In genomic region chr6:116651437-116652118, GRCm38 (mm10) we compare ENCODE assay signal across 8 mouse cellular contexts. TPM values are rescaled to one million over a fixed set of nuclear protein-coding genes. Genes with fewer than 3 reads are reported as not detected.
DNase-seq lines count a peak whose midpoint lies in the region; ATAC-seq lines count a peak whose summit lies in the region.
"Had no signal": no experiment of that assay in that cellular context is flagged by ENCODE, and none has a peak within 500 bp of the region (broad histone marks: within the 10 kb centered on the region; RNA-seq: fewer than 3 reads in every experiment).

No protein-coding gene starts in this region.

- peak overlapping the region; percentile 29 to 39 for H3K4me3 ChIP-seq in heart, embryonic 14.5 days (ENCODE audit: control insufficient read depth in 1 of 2, insufficient read depth in 1 of 2, low read depth in 1 of 2, low read length in 2 of 2)
- no peak overlapping the region for H3K4me3 ChIP-seq in neural tube, embryonic 15.5 days (replicated peaks)
- H3K4me3 ChIP-seq: limb, embryonic 13.5 days had no signal

- H3K27ac ChIP-seq in heart, embryonic 14.5 days (replicated peaks in 1 of 2; ENCODE audit: control insufficient read depth in 1 of 2, insufficient read depth in 1 of 2, low read depth in 2 of 2, low read length in 2 of 2), result peak overlapping the region; percentile 52 to 58
- H3K27ac ChIP-seq in neural tube, embryonic 15.5 days (replicated peaks), result no peak overlapping the region
- H3K27ac ChIP-seq: limb, embryonic 13.5 days had no signal

- H3K36me3 ChIP-seq in heart, embryonic 14.5 days (ENCODE audit: control insufficient read depth, insufficient read depth, low read length), result peaks cover 11% of the 10 kb centered on the region
- no peaks in the 10 kb centered on the region for H3K36me3 ChIP-seq in neural tube, embryonic 15.5 days
- H3K36me3 ChIP-seq: limb, embryonic 13.5 days had no signal

- peak overlapping the region; percentile 66 for H3K9ac ChIP-seq in heart, embryonic 14.5 days (ENCODE audit: low read length)
- 0 out of 2 replicates have a peak overlapping the region, but pooled peaks have one; percentile 5 for H3K9ac ChIP-seq in neural tube, embryonic 15.5 days (replicated peaks)

- 46% methylated on average over 20 of the region's 20 CpGs for WGBS in heart, embryonic 14.5 days
- WGBS in neural tube, embryonic 15.5 days, result 79% methylated on average over 20 of the region's 20 CpGs

- no peaks in the 10 kb centered on the region for H3K27me3 ChIP-seq in heart, embryonic 14.5 days (ENCODE audit: control insufficient read depth, insufficient read depth, low read length)
- H3K27me3 ChIP-seq in neural tube, embryonic 15.5 days (replicated peaks), result no peaks in the 10 kb centered on the region

- no peaks in the 10 kb centered on the region for H3K9me3 ChIP-seq in heart, embryonic 14.5 days (ENCODE audit: control insufficient read depth, low read length)
- no peaks in the 10 kb centered on the region for H3K9me3 ChIP-seq in neural tube, embryonic 15.5 days (replicated peaks)

- H3K4me2 ChIP-seq in heart, embryonic 14.5 days (ENCODE audit: low read length), result peak overlapping the region; percentile 61
- 0 out of 2 replicates have a peak overlapping the region, but pooled peaks have one; percentile 6 for H3K4me2 ChIP-seq in neural tube, embryonic 15.5 days

- H3K4me1 ChIP-seq in heart, embryonic 14.5 days (ENCODE audit: control insufficient read depth in 2 of 2, insufficient read depth in 2 of 2, low read length in 2 of 2), result peaks cover 18 to 23% of the 10 kb centered on the region in 2 experiments
- H3K4me1 ChIP-seq in neural tube, embryonic 15.5 days, result no peaks in the 10 kb centered on the region

- DNase-seq in urinary bladder, adult 2 months (ENCODE audit: low spot score), result peak; percentile 46
- DNase-seq in urinary bladder, postnatal 4 days (ENCODE audit: low spot score in 2 of 2), result no peak
- peak; percentile 62 to 72 for DNase-seq in kidney, postnatal 4 days
- DNase-seq in right cerebral cortex, postnatal 25 days, result no peak
- DNase-seq in spleen, adult 12 weeks (ENCODE audit: low spot score), result no peak

- peak; percentile 22; the same call in 1 of the 2 replicates for ATAC-seq in heart, embryonic 14.5 days (ENCODE audit: insufficient number of reproducible peaks, insufficient read depth, low FRiP score, low read depth)
- no peak for ATAC-seq in neural tube, embryonic 15.5 days (ENCODE audit: low FRiP score)

RNA-seq across cellular contexts. Expression of gene Depp1, which starts 1.2 kb away (rescaled TPM):
- polyA plus RNA-seq in urinary bladder, adult 2 months (2012; rRNA removed), result 98.4 and 125 TPM in 2 replicates
- 40.6 and 45.7 TPM in 2 replicates for polyA plus RNA-seq in heart, embryonic 14.5 days (2014; fragmentation: Nextera tagmentation; extraction: Ambion mirVana)
- 16.5 and 16.9 TPM in 2 replicates for polyA plus RNA-seq in neural tube, embryonic 15.5 days (2015; fragmentation: Nextera tagmentation; extraction: Ambion mirVana)

RNA-seq across cellular contexts. Expression of gene Rassf4, which starts 22.2 kb away (rescaled TPM):
- polyA plus RNA-seq in urinary bladder, adult 2 months (2012; rRNA removed), result 9.0 and 11.9 TPM in 2 replicates
- 8.0 and 9.4 TPM in 2 replicates for polyA plus RNA-seq in heart, embryonic 14.5 days (2014; fragmentation: Nextera tagmentation; extraction: Ambion mirVana)
- 29.0 and 32.5 TPM in 2 replicates for polyA plus RNA-seq in neural tube, embryonic 15.5 days (2015; fragmentation: Nextera tagmentation; extraction: Ambion mirVana)

RNA-seq across cellular contexts. Expression of gene Zfp422, which starts 22.8 kb away (rescaled TPM):
- 35.7 and 43.6 TPM in 2 replicates for polyA plus RNA-seq in urinary bladder, adult 2 months (2012; rRNA removed)
- polyA plus RNA-seq in heart, embryonic 14.5 days (2014; fragmentation: Nextera tagmentation; extraction: Ambion mirVana), result 83.6 and 86.5 TPM in 2 replicates
- 108 and 122 TPM in 2 replicates for polyA plus RNA-seq in neural tube, embryonic 15.5 days (2015; fragmentation: Nextera tagmentation; extraction: Ambion mirVana)

Comparison
In these comparisons a context has a peak if more than half of its experiments do, and no peak if none do; other contexts are left out.
1. DNase-seq: peak in urinary bladder, adult 2 months (single experiment) and kidney, postnatal 4 days (2 of 2); none in urinary bladder, postnatal 4 days (0 of 2), right cerebral cortex, postnatal 25 days (single experiment) and spleen, adult 12 weeks (single experiment).